Mouse (Mus musculus): ENCODE results near the gene Mrps34.
"Not testable (repeated sequence)": the region's sequence is repeated elsewhere in the genome, so short reads cannot be mapped to it uniquely, and the experiment has no call there.

The Mrps34 gene

DNA sequence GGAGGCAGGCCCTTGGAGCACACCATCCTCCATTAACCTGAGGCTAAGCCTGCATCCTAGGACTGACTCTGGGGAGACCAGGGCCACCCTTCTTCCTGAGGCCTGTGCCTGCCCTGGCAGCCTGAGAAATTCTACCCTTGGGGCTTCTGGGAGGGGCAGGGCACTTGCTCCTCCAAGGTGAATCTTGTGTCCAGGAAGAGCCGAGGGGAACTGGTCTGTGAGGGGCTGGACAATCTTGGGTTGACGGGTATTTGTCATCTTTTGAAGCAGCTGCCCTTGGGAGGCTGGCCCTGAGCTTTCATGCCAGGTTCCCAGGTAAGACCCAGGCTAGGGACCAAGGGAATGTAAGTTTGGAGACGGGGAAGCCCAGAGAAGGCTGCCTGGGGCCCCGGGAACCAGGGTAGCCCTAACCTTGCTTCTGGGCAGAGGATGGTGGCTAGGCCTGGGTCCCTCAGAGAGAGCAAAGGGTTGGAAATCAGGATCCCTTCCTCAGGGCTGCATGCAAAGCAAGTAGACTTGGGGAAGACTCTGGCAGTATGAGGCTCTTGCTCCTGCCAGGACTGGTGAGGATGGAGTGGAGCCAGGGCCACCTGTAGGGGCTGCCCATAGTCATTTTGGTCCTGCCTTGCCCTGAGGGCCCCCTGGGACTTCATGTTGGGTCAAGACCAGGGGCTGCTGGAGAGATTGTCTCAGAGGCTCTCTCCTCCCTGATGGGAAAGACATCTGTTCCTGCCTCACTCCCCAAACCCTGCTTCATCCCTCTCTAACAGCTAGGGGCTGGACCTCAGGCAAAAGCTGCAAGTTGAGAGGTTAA, 3.3 kb downstream of the Mrps34 start:
- DNase-seq (ENCODE audit: low read depth in 2 of 2, low spot score in 2 of 2): no peak

DNA sequence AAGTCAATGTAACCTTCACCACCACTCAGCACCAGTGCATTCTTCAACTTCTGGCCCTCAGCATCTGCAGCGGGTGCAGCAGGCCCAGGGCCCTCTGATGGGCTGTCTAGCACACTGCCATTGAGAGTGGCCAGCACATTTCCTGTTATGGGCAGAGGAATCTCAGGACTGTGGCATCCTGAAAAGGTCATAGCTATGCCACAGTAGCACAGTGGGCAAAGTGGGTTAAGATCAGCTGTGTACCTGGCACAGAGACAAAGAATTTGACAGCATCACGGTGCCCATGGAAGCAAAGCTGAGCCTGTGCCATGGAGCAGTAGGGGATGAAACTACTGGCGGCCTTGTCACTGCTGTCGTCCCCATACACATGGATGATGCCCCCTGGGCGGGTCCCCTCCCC, 4.2 kb downstream of the Mrps34 start:
- DNase-seq (ENCODE audit: low read depth in 2 of 2, low spot score in 2 of 2): no peak

DNA sequence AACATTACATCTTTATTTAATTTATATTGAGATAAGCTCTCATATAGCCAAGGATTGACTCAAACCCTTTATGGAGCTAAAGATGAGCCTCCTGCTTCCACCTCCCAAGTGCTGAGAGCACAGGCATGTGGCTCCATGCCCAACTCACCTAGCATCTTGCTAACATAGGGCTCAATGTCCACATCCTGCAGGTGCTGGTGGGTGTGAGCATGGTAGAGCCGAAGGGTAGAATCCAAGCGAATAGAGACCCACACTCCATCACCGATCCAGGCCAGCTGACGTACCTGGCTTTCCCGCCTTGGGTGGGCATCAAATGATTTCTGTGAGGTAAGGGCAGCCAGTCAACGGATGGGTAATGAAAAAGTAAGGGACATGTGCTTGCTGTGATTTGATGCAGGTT, 5.1 kb downstream of the Mrps34 start:
- no peak for DNase-seq (ENCODE audit: low read depth in 2 of 2, low spot score in 2 of 2)

DNA sequence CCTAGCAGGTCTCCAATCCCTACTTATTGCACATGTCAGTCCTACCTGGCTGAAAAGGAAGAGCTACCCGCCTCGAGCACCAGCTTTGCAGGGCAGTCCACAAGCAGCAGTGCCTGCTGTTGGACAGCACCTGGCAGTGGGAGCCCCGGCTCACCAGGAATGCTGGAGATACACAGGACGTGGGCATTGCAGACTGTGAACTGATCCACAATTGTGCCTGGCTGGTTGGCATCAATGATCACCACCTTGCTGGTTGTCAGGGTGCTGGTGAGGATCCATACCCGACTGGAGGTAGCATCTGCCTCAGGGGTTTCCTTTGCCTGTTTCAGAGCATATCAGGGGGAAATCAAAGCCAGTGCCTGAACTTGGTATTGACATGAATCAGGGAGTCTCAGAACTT, 7.2 kb downstream of the Mrps34 start:
- DNase-seq (ENCODE audit: low read depth in 2 of 2, low spot score in 2 of 2): no peak

DNA sequence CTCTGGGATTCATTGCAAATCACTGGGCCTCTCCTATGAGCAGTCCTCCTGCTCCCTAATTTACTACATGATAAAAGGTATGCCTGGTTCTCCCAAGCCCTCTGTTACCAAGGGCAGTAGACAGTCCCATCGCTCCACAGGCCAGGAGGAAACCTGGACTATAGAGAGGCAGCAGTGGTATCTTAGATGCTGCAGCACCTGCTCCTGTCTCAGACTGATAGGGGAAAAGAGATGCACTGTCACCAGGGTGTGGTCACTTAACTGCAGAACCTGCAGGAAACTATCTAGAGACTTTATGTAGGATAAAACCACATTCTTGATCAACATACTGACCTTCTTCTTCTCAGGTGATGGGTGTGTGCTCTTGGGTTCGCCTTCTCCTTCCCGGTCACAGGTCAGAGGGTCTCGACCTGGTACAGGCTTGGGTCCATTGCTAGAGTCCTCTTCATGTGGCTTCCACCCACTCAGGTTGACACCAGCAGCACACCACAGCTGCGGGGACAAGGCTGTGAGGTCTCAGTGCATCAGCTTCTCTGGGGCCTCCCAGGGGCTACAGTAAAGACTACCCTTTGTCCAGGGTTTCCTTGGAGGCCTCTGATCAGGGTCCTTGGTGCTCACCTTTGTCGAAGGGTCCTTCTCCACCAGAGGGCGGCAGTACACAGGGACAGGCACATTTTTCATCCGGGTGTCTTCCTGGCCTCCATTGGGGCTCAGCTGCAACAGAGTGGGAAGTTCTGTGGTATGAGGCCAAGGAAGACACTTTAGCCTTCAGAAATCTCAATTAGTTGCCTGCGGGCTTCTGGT, 8.0 kb downstream of the Mrps34 start:
- no peak for DNase-seq (ENCODE audit: low read depth in 2 of 2, low spot score in 2 of 2)

DNA sequence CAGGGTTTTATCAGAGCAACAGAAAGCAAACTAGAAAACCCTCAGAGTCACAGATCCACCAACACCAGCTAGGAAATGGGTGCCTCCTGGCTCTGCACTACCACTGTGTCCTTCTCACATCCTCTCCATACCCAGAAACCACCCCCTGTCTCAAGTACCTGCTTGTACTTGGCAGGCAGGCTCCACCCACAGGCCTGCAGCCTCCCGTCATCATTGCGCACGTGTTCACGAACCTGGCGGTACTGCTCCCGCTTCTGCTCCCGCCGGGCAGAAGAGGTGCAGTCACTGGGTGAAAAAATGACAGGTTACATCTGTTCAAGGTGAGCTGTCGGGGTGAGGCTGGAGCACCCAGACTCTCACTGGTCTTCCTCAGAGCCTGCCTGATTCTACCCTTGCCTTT, 8.9 kb downstream of the Mrps34 start:
- DNase-seq (ENCODE audit: low read depth in 2 of 2, low spot score in 2 of 2): no peak

DNA sequence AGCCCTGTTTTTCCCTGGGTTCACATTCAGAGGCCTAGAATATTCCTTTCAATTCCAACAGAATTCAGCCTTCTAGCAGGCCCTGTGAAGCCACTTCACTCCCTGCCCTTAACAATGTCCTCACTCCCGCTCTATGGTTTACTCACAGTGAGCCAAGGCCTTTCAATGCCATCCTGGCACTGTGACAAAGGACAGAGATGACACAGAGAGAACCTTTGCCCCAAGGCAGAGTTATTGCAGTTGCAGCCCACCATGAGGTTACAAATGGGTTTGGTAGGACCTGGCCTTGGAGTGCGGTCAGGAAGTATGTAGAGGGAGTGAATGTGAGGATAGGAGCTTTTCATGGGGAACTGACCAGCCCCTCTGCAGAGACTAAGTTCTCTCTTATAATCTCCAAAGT, 12.7 kb downstream of the Mrps34 start:
- DNase-seq (ENCODE audit: low read depth in 2 of 2, low spot score in 2 of 2): no peak

DNA sequence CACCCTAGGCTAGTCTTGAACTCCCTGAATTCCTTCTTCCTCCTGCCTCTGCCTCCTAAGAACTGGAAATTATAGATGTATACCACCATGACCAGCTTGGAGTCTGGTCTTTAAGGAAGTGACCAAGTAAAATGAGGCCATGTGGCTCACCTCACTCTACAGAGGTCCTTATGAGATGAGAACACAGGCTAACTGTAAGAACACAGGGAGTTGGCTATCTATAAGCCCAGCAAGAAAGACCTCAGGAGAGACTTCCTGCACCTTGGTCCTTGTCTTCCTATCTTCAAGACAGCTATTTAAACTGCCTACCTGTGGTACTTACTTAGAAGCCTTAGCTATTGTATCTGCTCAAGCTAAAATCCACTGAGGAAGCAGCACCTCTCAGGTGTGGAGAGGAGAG, 19.1 kb downstream of the Mrps34 start:
- DNase-seq (ENCODE audit: low read depth in 2 of 2, low spot score in 2 of 2): no peak

DNA sequence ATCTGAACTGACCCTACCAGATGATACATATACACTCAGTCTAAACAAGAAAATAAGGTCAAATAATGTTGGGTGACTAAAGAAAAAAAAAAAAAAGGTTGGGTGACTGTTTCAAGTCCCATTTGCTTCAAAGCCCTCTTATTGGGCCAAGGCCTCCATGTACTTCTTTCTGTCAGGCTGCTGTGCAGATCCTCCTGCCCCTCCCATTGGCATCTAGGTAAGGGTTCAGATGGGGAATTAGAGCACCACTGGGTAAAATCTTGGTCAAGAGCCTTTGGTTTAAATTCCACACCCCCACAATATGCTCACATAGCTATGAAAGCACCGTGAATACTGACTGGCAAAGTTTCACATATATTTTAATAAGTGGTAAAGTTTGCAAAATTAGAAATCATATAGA, 28.3 kb downstream of the Mrps34 start:
- no peak for DNase-seq (ENCODE audit: low read depth in 2 of 2, low spot score in 2 of 2)

DNA sequence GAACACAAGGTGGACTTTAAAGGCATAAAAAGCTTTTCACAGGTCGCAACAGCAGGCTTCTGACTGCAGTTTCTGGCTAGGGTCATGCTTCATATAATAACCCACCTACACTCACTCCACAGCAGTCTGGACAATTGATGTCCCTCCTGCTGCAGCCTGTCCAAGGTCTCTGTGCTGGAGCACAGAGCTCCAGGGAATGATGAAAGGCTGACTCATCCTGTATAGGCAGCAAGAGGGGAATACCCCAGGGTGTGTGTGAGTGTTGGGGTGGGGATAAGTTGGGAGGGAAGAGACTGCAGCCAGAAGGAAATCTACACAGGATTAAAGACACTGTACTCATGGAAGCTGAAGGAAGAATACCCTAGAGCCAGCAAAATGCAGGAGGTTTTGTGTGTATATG, 34.6 kb downstream of the Mrps34 start:
- DNase-seq (ENCODE audit: low read depth in 2 of 2, low spot score in 2 of 2): no peak

DNA sequence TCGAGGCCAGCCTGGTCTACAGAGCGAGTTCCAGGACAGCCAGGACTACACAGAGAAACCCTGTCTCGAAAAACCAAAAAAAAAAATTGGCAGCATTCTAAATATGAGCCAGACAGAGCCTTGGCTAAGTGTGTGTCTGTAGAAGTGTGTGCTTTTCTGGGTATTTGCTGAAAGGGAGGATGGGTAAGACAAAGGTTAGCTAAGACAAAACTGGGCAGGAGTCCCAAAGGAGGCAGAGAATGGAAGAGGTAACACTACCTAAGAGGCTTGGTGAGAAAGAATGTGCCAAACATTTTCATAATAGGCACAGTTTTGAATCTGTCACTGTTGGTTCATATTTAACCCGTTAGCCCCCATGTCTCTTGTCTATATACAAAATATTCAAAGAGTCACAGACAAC, 37.5 kb downstream of the Mrps34 start:
- DNase-seq (ENCODE audit: low read depth in 2 of 2, low spot score in 2 of 2): no peak

DNA sequence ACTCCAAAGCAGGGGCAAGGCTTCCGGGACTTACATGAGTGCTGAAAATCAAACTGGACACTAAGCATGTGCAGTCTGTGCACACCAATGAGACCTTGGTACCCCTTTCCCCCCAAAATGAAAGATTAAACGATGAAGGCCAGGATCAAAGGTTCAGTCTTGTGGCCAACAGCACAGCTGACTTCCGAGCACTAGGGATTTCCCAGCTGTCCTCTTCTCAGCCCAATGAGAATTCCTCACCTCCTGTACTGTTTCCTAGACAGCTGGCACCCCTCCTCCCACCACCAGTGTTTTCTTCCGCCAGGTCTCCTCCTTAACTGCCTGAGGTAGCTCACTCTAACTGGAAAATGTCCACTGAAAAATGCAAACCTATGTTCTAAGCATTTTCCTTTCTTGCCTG, 38.2 kb downstream of the Mrps34 start:
- no peak for DNase-seq (ENCODE audit: low read depth in 2 of 2, low spot score in 2 of 2)

DNA sequence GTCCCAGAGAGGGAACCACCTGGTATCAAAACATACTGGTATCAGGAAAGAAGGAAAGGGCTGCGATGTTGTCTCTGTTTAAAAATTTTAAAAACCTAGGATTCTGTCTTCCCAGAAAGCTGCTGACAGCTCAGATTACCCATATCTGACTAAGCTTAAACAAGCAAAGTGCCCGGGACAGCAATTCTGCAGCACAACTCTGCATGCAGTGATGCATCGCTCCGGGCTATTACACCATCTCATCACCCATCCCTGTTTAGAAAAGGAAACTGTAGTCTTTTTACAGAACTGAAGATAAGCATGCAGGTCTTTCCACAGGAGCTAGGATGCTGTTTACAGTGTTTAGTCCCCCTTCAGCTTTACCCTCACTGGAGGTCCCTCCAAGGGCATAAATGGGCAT, 40.0 kb downstream of the Mrps34 start:
- DNase-seq (ENCODE audit: low read depth in 2 of 2, low spot score in 2 of 2): no peak

DNA sequence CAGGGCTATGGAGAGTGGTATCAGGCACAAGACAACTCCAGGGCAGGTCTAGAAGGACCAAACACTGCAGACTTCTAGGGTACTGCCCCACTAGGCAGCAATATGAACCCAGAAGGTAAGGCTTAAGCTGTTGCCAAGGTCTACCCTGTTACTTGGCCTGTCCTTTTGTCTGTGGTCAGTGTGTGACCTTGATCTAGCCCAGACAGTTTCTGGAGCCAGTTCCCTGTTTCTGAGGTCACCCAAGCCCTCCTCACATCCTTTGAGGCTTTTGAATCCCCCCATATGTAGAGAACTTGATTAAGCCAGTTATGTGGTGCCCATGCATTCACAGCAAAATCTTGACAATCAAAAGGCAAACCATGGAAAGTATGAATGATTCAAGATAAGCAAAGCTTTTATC, 40.8 kb downstream of the Mrps34 start:
- DNase-seq (ENCODE audit: low read depth in 2 of 2, low spot score in 2 of 2): no peak

DNA sequence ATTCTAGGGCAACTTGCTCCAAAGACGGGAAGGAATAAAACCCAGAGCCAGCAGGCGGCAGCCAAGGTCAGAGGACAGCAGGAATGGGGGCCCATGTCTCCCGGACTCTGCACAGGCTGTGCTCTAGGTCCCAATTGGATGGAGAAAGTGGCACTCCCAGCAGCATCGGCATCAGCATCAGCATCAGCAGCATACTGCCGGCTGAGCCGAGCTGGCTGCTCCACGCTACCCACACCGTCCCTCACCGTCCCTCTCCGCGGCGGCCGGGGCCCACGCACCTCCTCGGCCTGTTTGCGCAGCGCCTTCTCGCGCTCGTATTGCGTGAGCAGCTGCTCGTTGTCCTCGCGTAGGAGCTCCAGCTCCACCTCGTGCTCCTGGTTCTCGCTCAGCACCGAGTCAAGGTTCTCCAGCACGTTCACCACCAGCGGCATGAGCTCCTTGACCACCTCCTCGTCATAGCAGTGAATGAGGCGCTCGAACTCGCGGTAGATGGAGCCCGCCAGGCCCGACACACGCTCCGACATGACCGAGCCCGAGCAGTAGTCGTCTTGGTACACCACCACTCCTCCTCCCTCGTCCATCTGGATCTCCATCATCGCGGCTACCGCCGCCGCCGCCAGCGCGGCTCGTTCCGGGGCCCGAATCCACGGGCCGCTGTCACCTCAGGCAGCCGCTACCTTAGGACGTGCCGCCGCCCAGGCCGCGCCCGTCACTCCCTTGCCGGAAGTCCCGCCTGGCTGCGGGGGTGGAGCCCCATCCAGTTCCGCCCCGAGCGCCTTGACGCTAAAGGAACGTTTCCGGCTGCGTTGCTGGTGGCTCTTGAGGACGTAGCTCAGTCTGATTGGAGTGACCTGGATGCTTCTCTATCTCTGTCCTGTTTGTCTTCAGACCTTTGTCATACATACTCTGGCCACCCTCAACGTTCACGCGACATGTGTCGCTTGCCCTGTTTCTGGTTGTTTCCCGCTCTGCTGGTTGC, 41.6 kb downstream of the Mrps34 start, which contains the start of gene Mapk8ip3:
Mapk8ip3 (minus strand) TSS at position 719 of the 979 bp plus-strand sequence.
- DNase-seq (ENCODE audit: low read depth in 2 of 2, low spot score in 2 of 2): peak; percentile 92 to 96

DNA sequence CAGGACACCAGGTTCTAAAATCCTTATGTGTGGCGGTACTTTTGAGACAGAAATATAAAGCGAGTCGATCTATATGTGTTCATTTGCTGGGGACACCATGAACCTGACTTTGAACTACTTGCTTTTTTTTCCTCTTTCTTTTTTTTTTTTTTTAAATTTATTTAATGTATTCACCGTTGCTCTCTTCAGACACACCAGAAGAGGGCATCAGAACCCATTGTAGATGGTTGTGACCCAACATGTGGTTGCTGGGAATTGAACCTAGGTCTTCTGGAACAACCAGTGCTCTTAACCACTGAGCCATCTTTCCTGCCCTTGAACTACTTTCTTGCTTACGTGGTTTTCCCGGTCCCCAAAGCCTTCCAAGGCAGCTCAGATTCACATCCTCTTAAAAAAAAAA, 42.4 kb downstream of the Mrps34 start:
- no peak for DNase-seq (ENCODE audit: low read depth in 2 of 2, low spot score in 2 of 2)

DNA sequence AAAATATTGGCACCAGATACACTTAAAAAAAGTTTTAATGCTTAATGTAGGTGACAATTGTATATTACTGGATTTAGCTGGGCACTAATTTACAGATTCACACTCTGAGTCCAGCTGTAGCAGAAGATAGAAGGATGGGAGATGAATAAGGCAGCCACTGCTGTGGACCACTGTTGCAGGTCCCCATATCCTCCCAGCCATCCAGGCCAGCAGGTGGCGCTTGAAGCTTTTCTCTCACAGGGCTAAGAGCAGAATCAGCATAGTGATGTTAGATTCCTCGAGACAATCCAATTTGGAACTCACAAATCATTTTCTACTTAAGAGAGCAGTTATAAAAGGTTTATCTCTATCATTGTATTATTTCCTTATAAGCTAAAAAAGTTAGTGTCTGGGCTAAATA, 47.5 kb downstream of the Mrps34 start:
- peak; percentile 26 to 49 for DNase-seq (ENCODE audit: low read depth in 2 of 2, low spot score in 2 of 2)

DNA sequence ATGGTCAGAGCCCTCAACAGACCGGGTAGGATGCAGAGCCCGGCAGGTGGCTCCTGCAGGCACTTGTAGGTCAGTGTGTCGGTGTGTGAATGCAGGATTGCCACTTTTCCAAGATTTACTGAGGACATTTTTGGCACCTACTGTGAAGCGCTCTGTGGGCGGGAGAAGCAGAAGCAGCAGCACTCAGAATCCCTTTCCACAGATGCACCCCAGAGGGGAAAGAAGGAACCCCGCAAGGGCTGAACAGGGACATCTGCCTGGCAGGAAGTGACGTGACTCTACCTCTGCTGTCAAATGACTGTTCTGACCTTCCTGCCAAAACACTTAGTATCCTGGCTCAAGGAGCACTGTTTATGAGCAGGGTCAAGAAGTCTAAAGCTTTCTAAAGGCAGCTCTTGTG, 48.1 kb downstream of the Mrps34 start:
- DNase-seq (ENCODE audit: low read depth in 2 of 2, low spot score in 2 of 2): no peak

DNA sequence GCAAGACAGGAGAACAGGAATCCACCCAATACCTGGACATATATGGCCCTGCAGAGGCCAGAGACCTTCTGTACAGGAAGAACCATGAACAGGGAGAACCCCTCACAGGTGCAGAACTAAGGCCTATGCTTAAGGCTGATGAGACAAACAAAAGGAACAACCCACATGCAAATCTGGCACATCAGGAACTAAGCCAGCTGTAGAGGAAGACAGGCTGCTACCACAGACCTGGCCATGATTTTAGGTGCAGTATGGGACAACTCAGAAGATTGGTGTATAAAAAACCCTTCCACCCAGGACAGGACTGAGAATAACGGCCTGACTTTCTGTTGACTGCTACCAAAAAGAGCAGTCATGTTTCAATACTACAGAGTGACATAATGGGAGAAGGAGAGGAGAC, 48.7 kb downstream of the Mrps34 start:
- DNase-seq (ENCODE audit: low read depth in 2 of 2, low spot score in 2 of 2): not testable (repeated sequence)
